Mouse (Mus musculus) liver, embryonic 14.5 days (tissue): Measurements from ENCODE around the gene Dnase1l2.

Experiments used
- CTCF ChIP-seq: IDR thresholded peaks from 2 replicates; pipeline ENCODE4 v1.5.1; 2016; ENCODE audit warnings: antibody characterized with exemption, low read depth, control low read depth
- EP300 ChIP-seq: IDR thresholded peaks from 2 replicates; pipeline ENCODE4 v1.6.1; 2016; ENCODE audit warnings: antibody characterized with exemption, low read depth

GRCm38 (mm10) chr17:24478663-24479380, 35.9 kb upstream of the Dnase1l2 start, which contains the start of gene Mlst8:
- TF ChIP-seq CTCF = peak; percentile 99
- TF ChIP-seq EP300 = no peak
